In genomic region chr3:98348705-98349104, GRCm38 (mm10) we compare ENCODE assay signal across 10 mouse cellular contexts. TPM values are rescaled to one million over a fixed set of nuclear protein-coding genes. Genes with fewer than 3 reads are reported as not detected.
DNase-seq lines count a peak whose midpoint lies in the region; ATAC-seq lines count a peak whose summit lies in the region.
"Had no signal": no experiment of that assay in that cellular context is flagged by ENCODE, and none has a peak within 500 bp of the region (broad histone marks: within the 10 kb centered on the region; RNA-seq: fewer than 3 reads in every experiment).

No protein-coding gene starts in this region.

- no peak overlapping the region for H3K9ac ChIP-seq in neural tube, embryonic 12.5 days
- H3K9ac ChIP-seq in neural tube, embryonic 15.5 days (replicated peaks) = no peak overlapping the region
- H3K9ac ChIP-seq in liver, embryonic 12.5 days = no peak overlapping the region

- H3K4me1 ChIP-seq in neural tube, embryonic 12.5 days = no peaks in the 10 kb centered on the region
- H3K4me1 ChIP-seq in neural tube, embryonic 15.5 days = 0 out of 2 replicates have a peak, but pooled peaks cover 2% of the 10 kb centered on the region
- H3K4me1 ChIP-seq in liver, embryonic 12.5 days = peaks cover 12% of the 10 kb centered on the region; the same call in 1 of the 2 replicates

- WGBS in neural tube, embryonic 12.5 days = 22% methylated on average over 7 of the region's 8 CpGs
- WGBS in neural tube, embryonic 15.5 days = 29% methylated on average over 8 of the region's 8 CpGs
- 20% methylated on average over 4 of the region's 8 CpGs for WGBS in liver, embryonic 12.5 days (ENCODE audit: insufficient replicate concordance)

- no peaks in the 10 kb centered on the region for H3K9me3 ChIP-seq in neural tube, embryonic 12.5 days
- H3K9me3 ChIP-seq in neural tube, embryonic 15.5 days (replicated peaks) = no peaks in the 10 kb centered on the region
- H3K9me3 ChIP-seq in liver, embryonic 12.5 days (replicated peaks) = no peaks in the 10 kb centered on the region

- no peak overlapping the region for H3K4me2 ChIP-seq in neural tube, embryonic 12.5 days (replicated peaks)
- no peak overlapping the region for H3K4me2 ChIP-seq in neural tube, embryonic 15.5 days
- peak overlapping the region; percentile 20; the same call in 1 of the 2 replicates for H3K4me2 ChIP-seq in liver, embryonic 12.5 days

- peak; percentile 40 for DNase-seq in thymus, postnatal 14 days
- DNase-seq in right cerebral cortex, postnatal 25 days = no peak
- no peak for DNase-seq in heart, adult 8-10 months (ENCODE audit: low spot score)
- no peak for DNase-seq in cerebellum, postnatal 4 days (ENCODE audit: low spot score in 2 of 2)
- DNase-seq: adrenal gland, postnatal 25 days had no signal

- ATAC-seq in neural tube, embryonic 12.5 days (ENCODE audit: low FRiP score, low read depth) = peak; percentile 54; the same call in 1 of the 2 replicates
- no peak for ATAC-seq in neural tube, embryonic 15.5 days (ENCODE audit: low FRiP score)
- peak; percentile 74 for ATAC-seq in common myeloid progenitor, adult 5-6 weeks (replicated peaks; ENCODE audit: low read depth, poor library complexity, severe bottlenecking)
- peak; percentile 59 for ATAC-seq in liver, embryonic 12.5 days

- H3K36me3 ChIP-seq in neural tube, embryonic 12.5 days = no peaks in the 10 kb centered on the region
- H3K36me3 ChIP-seq in neural tube, embryonic 15.5 days = no peaks in the 10 kb centered on the region
- no peaks in the 10 kb centered on the region for H3K36me3 ChIP-seq in liver, embryonic 12.5 days

- H3K27ac ChIP-seq in neural tube, embryonic 12.5 days = no peak overlapping the region
- H3K27ac ChIP-seq in neural tube, embryonic 15.5 days (replicated peaks) = no peak overlapping the region
- H3K27ac ChIP-seq in liver, embryonic 12.5 days = no peak overlapping the region

- H3K4me3 ChIP-seq in neural tube, embryonic 12.5 days = no peak overlapping the region
- H3K4me3 ChIP-seq in neural tube, embryonic 15.5 days (replicated peaks) = no peak overlapping the region
- no peak overlapping the region for H3K4me3 ChIP-seq in liver, embryonic 12.5 days
- H3K4me3 ChIP-seq: myocyte had no signal

- no peaks in the 10 kb centered on the region for H3K27me3 ChIP-seq in neural tube, embryonic 12.5 days (replicated peaks)
- H3K27me3 ChIP-seq in neural tube, embryonic 15.5 days (replicated peaks) = no peaks in the 10 kb centered on the region
- no peaks in the 10 kb centered on the region; the same call in 1 of the 2 replicates for H3K27me3 ChIP-seq in liver, embryonic 12.5 days (replicated peaks)

RNA-seq across cellular contexts. Expression of gene Phgdh, which starts 8.9 kb away (rescaled TPM):
- polyA plus RNA-seq in neural tube, embryonic 12.5 days (2016; fragmentation: Nextera tagmentation; extraction: Ambion mirVana) = 206 and 215 TPM in 2 replicates
- 156 and 225 TPM in 2 replicates for polyA plus RNA-seq in neural tube, embryonic 15.5 days (2015; fragmentation: Nextera tagmentation; extraction: Ambion mirVana)
- total RNA-seq in common myeloid progenitor, adult 5-6 weeks (2017) = 357 and 379 TPM in 2 replicates
- polyA plus RNA-seq in liver, embryonic 12.5 days (2016; fragmentation: Nextera tagmentation; extraction: Ambion mirVana) = 348 and 381 TPM in 2 replicates
- 1 to 10 TPM; 1.1 to 1.8 (median 1.5) TPM for total RNA-seq in heart, adult 8-10 months (2022)

RNA-seq across cellular contexts. Expression of gene Zfp697, which starts 33.6 kb away (rescaled TPM):
- 11.8 and 12.3 TPM in 2 replicates for polyA plus RNA-seq in neural tube, embryonic 12.5 days (2016; fragmentation: Nextera tagmentation; extraction: Ambion mirVana)
- polyA plus RNA-seq in neural tube, embryonic 15.5 days (2015; fragmentation: Nextera tagmentation; extraction: Ambion mirVana) = 15.8 and 17.0 TPM in 2 replicates
- 0.59 and 1.2 TPM in 2 replicates for total RNA-seq in common myeloid progenitor, adult 5-6 weeks (2017)
- 3.9 TPM in 2 replicates for polyA plus RNA-seq in liver, embryonic 12.5 days (2016; fragmentation: Nextera tagmentation; extraction: Ambion mirVana)
- 1 to 10 TPM; 6.9 to 8.7 (median 7.4) TPM for total RNA-seq in heart, adult 8-10 months (2022)
